Mouse (Mus musculus) liver, embryonic 14.5 days (tissue): ENCODE results near the gene Pdxk.

Experiments
- CTCF ChIP-seq: IDR thresholded peaks from 2 replicates; pipeline ENCODE4 v1.5.1; 2016; ENCODE audit warnings: antibody characterized with exemption, low read depth, control low read depth
- EP300 ChIP-seq: IDR thresholded peaks from 2 replicates; pipeline ENCODE4 v1.6.1; 2016; ENCODE audit warnings: antibody characterized with exemption, low read depth

DNA sequence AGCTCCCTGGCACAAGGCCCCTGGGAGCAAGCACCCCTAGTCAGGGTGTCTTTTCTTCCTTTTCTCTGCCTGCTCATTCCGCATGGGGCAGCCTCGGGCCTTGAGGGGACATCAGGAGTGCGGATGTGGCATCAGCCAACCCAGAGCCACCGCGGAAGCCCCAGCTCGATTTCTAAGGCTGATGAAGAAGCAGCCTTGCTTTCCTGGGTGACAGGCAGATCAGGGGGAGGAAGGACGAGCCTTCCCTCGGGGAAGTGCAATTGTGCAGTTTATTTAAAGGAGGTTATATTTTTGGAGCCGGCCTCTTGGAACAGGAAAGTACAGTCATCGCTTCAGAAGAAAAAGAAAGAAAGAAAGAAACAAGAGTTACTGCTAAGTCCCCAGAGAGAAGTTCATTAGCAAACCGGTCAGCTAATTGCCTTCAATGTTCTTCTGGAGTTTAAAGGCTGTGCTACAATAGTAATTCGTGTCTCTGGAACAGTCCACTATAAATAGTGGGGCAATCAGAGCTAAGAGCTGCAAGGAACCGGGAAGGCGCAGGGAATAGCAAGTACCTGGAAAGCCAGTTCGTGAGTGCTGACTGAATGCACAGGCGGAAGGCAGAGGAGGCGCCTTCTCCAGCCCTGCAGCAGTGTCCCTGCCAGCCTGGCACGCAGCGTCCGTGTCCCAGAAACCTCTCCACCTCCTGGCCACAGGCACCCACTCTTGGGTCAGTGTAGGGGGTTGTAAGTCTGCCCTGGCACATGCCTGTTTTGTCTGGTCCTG is 76.4 kb downstream of the Pdxk start:
- TF ChIP-seq CTCF = no peak
- TF ChIP-seq EP300 = no peak
